Mouse (Mus musculus) heart, embryonic 15.5 days (tissue): ENCODE data around the gene Midn. TPM values are rescaled to one million over a fixed set of nuclear protein-coding genes. Genes with fewer than 3 reads are reported as not detected.

ENCODE experiments used
- ATAC-seq: fragments of 200-750 bp; cut with Nextera tagmentation; replicated peaks from 2 replicates; pipeline ENCODE4 v1.8.0; 2017; ENCODE audit warnings: low read depth, moderate TSS enrichment; ENCODE audit not compliant: insufficient number of reproducible peaks, insufficient read depth, low FRiP score
- H3K27ac ChIP-seq: fragments of 300-500 bp; sonication (generic); 2 replicates; pipeline ENCODE4 v1.5.1; 2015; ENCODE audit warnings: mild to moderate bottlenecking, inconsistent platforms
- H3K27me3 ChIP-seq: fragments of 300-500 bp; sonication (generic); 2 replicates; pipeline ENCODE4 v1.6.1; 2015; ENCODE audit warnings: inconsistent platforms
- H3K36me3 ChIP-seq: fragments of 300-500 bp; sonication (generic); 2 replicates; pipeline ENCODE4 v1.6.1; 2015; ENCODE audit warnings: mild to moderate bottlenecking, inconsistent platforms
- H3K4me1 ChIP-seq: fragments of 300-500 bp; sonication (generic); replicated peaks from 2 replicates; pipeline ENCODE4 v1.6.1; 2015; ENCODE audit warnings: inconsistent platforms
- H3K4me2 ChIP-seq: fragments of 300-500 bp; sonication (generic); 2 replicates; pipeline ENCODE4 v1.6.1; 2015; ENCODE audit warnings: inconsistent platforms, mild to moderate bottlenecking, moderate library complexity
- H3K4me3 ChIP-seq: fragments of 300-500 bp; sonication (generic); 2 replicates; pipeline ENCODE4 v1.5.1; 2015; ENCODE audit warnings: mild to moderate bottlenecking, inconsistent platforms
- H3K9ac ChIP-seq: fragments of 300-500 bp; sonication (generic); 2 replicates; pipeline ENCODE4 v1.6.1; 2015; ENCODE audit warnings: mild to moderate bottlenecking, inconsistent platforms
- H3K9me3 ChIP-seq: fragments of 300-500 bp; sonication (generic); replicated peaks from 2 replicates; pipeline ENCODE4 v1.6.1; 2016; ENCODE audit warnings: inconsistent platforms
- WGBS: fragments of 180-500 bp; shearing (Covaris S2); methylation state at CpG from one replicate; pipeline ENCODE4 v1.1.7; 2015; ENCODE audit warnings: mixed read lengths; 5-methylcytosine and 5-hydroxymethylcytosine counted together
- polyA plus RNA-seq: library from polyadenylated mRNA; unstranded; fragments of >200 nt; fragmentation: Nextera tagmentation; extraction: Ambion mirVana; gene quantifications from 2 replicates; pipeline ENCODE4 v1.2.1, GENCODE M21; 2015

Gene Midn
- polyA plus RNA-seq, 1 experiment from 2014 or later: 11.6 TPM

GRCm38 (mm10) chr10:80168038-80168661 is 20.1 kb downstream of the Midn start:
- Histone ChIP-seq H3K4me3 (peak overlapping the region; percentile 92), H3K27ac (peak overlapping the region; percentile 99), H3K4me2 (peak overlapping the region; percentile 69), H3K36me3 (peaks cover 25% of the 10 kb centered on the region), H3K27me3 (no peaks in the 10 kb centered on the region), H3K9me3 (no peaks in the 10 kb centered on the region), H3K4me1 (peaks cover 65% of the 10 kb centered on the region), H3K9ac (peak overlapping the region; percentile 98)
- WGBS: under 1% methylated on average over 45 of the region's 48 CpGs
- peak; percentile 57 for ATAC-seq

- ATAC-seq: no peak
- Histone ChIP-seq H3K4me3 (peak overlapping the region; percentile 92), H3K9ac (peak overlapping the region; percentile 98), H3K27ac (peak overlapping the region; percentile 99), H3K36me3 (peaks cover 25% of the 10 kb centered on the region), H3K9me3 (no peaks in the 10 kb centered on the region), H3K27me3 (no peaks in the 10 kb centered on the region), H3K4me2 (peak overlapping the region; percentile 69), H3K4me1 (peaks cover 61% of the 10 kb centered on the region)
- 70% methylated on average over 1 of the region's 1 CpGs for WGBS
Observed at GRCm38 (mm10) chr10:80169070-80169469, 21.0 kb downstream of the Midn start.

- Histone ChIP-seq H3K9ac (no peak overlapping the region; the same call in 1 of the 2 replicates), H3K36me3 (peaks cover 25% of the 10 kb centered on the region), H3K27ac (no peak overlapping the region), H3K4me3 (no peak overlapping the region), H3K4me1 (peaks cover 55% of the 10 kb centered on the region), H3K27me3 (no peaks in the 10 kb centered on the region), H3K9me3 (no peaks in the 10 kb centered on the region), H3K4me2 (no peak overlapping the region)
- no peak for ATAC-seq
- WGBS: 88% methylated on average over 7 of the region's 7 CpGs
Observed at GRCm38 (mm10) chr10:80169651-80170050, 21.6 kb downstream of the Midn start.

- Histone ChIP-seq H3K4me3 (no peak overlapping the region), H3K9me3 (no peaks in the 10 kb centered on the region), H3K4me1 (peaks cover 53% of the 10 kb centered on the region), H3K4me2 (no peak overlapping the region), H3K27ac (no peak overlapping the region), H3K36me3 (peaks cover 25% of the 10 kb centered on the region), H3K9ac (no peak overlapping the region; the same call in 1 of the 2 replicates), H3K27me3 (no peaks in the 10 kb centered on the region)
- ATAC-seq: no peak
- 90% methylated on average over 16 of the region's 16 CpGs for WGBS
Observed at GRCm38 (mm10) chr10:80170052-80170451, 22.0 kb downstream of the Midn start.

GRCm38 (mm10) chr10:80170601-80171021 is 22.5 kb downstream of the Midn start:
- WGBS: 93% methylated on average over 19 of the region's 19 CpGs
- peaks cover 48% of the 10 kb centered on the region for H3K4me1 ChIP-seq
- no peak overlapping the region for H3K27ac ChIP-seq
- no peak for ATAC-seq
- no peaks in the 10 kb centered on the region for H3K9me3 ChIP-seq
- no peaks in the 10 kb centered on the region for H3K27me3 ChIP-seq
- peaks cover 25% of the 10 kb centered on the region for H3K36me3 ChIP-seq
- no peak overlapping the region for H3K4me2 ChIP-seq
- H3K4me3 ChIP-seq: no peak overlapping the region
- no peak overlapping the region for H3K9ac ChIP-seq

- Histone ChIP-seq H3K9me3 (no peaks in the 10 kb centered on the region), H3K4me3 (no peak overlapping the region), H3K4me1 (peaks cover 45% of the 10 kb centered on the region), H3K4me2 (no peak overlapping the region), H3K9ac (no peak overlapping the region), H3K36me3 (peaks cover 25% of the 10 kb centered on the region), H3K27ac (no peak overlapping the region), H3K27me3 (no peaks in the 10 kb centered on the region)
- WGBS: 89% methylated on average over 15 of the region's 15 CpGs
- ATAC-seq: no peak
Observed at GRCm38 (mm10) chr10:80171252-80171651, 23.2 kb downstream of the Midn start.

GRCm38 (mm10) chr10:80171760-80172526 is 23.9 kb downstream of the Midn start:
- ATAC-seq: no peak
- 0 out of 2 replicates have a peak overlapping the region, but pooled peaks have one; percentile 66 for H3K9ac ChIP-seq
- peak overlapping the region; percentile 71; the same call in 1 of the 2 replicates for H3K4me3 ChIP-seq
- peaks cover 25% of the 10 kb centered on the region for H3K36me3 ChIP-seq
- H3K4me2 ChIP-seq: peak overlapping the region; percentile 76
- no peaks in the 10 kb centered on the region for H3K9me3 ChIP-seq
- H3K27ac ChIP-seq: peak overlapping the region; percentile 88
- no peaks in the 10 kb centered on the region for H3K27me3 ChIP-seq
- peaks cover 39% of the 10 kb centered on the region for H3K4me1 ChIP-seq
- 83% methylated on average over 45 of the region's 45 CpGs for WGBS

GRCm38 (mm10) chr10:80172527-80173292 is 24.6 kb downstream of the Midn start, which contains the start of gene 1600002K03Rik:
Gene 1600002K03Rik, plus strand, starts transcription at chr10:80172944.
- Histone ChIP-seq H3K4me1 (peaks cover 39% of the 10 kb centered on the region), H3K9me3 (no peaks in the 10 kb centered on the region), H3K9ac (peak within 1 kb of the TSS; percentile 66), H3K4me2 (peak within 1 kb of the TSS; percentile 76), H3K4me3 (peak within 1 kb of the TSS; percentile 71), H3K27me3 (no peaks in the 10 kb centered on the region), H3K27ac (peak within 1 kb of the TSS; percentile 88), H3K36me3 (peaks cover 25% of the 10 kb centered on the region)
- ATAC-seq: peak; percentile 58
- WGBS: 4% methylated on average over 35 of the region's 35 CpGs

GRCm38 (mm10) chr10:80173358-80173757 is 25.3 kb downstream of the Midn start:
- peaks cover 44% of the 10 kb centered on the region for H3K4me1 ChIP-seq

GRCm38 (mm10) chr10:80173955-80174640 is 26.0 kb downstream of the Midn start:
- no peak overlapping the region for H3K4me2 ChIP-seq
- no peaks in the 10 kb centered on the region for H3K9me3 ChIP-seq
- ATAC-seq: no peak
- H3K4me1 ChIP-seq: peaks cover 41% of the 10 kb centered on the region
- H3K27me3 ChIP-seq: no peaks in the 10 kb centered on the region
- 84% methylated on average over 10 of the region's 10 CpGs for WGBS
- no peak overlapping the region for H3K4me3 ChIP-seq
- H3K9ac ChIP-seq: no peak overlapping the region
- H3K27ac ChIP-seq: no peak overlapping the region
- peaks cover 25% of the 10 kb centered on the region for H3K36me3 ChIP-seq

More at GRCm38 (mm10) chr10:80173358-80173757, 25.3 kb downstream of the Midn start:
- Histone ChIP-seq H3K27me3 (no peaks in the 10 kb centered on the region), H3K9me3 (no peaks in the 10 kb centered on the region), H3K27ac (peak overlapping the region; percentile 88), H3K36me3 (peaks cover 25% of the 10 kb centered on the region), H3K4me2 (peak overlapping the region; percentile 76), H3K9ac (peak overlapping the region; percentile 66), H3K4me3 (peak overlapping the region; percentile 71)
- 5% methylated on average over 11 of the region's 11 CpGs for WGBS
- ATAC-seq: no peak
